Mouse (Mus musculus) retina, embryonic 14.5 days (tissue): Measurements from ENCODE around the gene Ifit1.
"Not testable (repeated sequence)": the region's sequence is repeated elsewhere in the genome, so short reads cannot be mapped to it uniquely, and the experiment has no call there.

Experiments
- DNase-seq: peaks from one replicate; pipeline ENCODE4 v3.0.0-alpha.2; 2015; ENCODE audit warnings: low spot score

Ifit1 gene

DNA sequence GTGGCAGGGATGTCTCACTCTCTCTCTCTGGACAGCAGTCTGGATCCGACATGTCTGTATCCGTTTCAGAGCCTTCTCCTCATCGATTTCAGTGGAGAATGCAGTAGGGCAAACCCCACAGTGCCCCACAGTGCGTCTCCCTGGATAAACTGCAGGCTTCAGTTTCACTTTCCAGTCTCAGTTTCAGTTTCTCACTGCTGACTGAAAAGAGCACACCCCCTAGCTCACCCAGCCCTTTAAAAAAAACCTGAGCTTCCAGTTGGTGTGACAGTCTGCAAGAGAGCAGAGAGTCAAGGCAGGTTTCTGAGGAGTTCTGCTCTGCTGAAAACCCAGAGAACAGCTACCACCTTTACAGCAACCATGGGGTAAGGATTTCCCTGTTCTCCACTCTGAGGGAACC, at the start of gene Ifit1, which contains the start of gene Ifit1bl2:
Gene Ifit1 (plus strand): TSS at position 249 of the 400 bp plus-strand sequence.
Gene Ifit1bl2 (minus strand): TSS at position 121 of the 400 bp plus-strand sequence.
- DNase-seq: no peak

DNA sequence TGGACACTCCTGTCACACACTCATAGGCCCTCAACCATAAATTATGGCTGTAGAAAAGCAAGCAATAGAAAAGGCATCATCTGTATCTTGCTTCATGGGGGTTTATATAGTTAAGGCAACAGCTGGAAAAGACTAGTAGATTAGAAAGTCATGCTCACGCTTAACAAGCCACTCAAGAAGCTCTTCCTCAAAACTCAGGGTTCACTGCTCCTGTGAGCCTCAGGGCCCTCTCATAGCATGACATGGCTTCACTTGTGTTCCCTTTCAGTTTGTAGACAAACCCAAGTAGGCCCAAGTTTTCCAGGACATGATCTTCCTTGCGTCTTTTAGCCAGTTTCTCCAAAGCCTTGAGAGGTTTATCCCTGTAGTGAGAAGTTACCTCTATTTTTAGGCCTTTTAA, 47.2 kb upstream of the Ifit1 start:
- DNase-seq: no peak

DNA sequence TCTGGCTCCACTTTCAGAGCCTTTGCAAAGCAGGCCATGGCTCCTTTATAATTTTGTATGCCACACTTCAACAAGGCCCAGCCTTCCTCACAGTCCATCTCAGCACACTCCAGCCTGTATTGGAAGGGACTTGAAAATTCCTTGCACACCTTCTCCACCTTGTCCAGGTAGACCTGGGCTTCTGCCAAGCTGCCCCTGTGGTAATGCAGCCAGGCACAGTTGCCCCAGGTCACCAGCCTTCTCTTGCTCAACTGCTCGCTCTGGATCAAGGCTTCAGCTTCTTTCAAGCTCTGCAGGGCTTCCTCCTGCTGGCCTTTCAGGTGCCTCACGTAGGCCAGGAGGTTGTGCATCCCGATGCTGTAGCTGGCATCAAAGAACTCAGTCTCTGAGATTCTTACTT, 46.1 kb upstream of the Ifit1 start:
- not testable (repeated sequence) for DNase-seq

DNA sequence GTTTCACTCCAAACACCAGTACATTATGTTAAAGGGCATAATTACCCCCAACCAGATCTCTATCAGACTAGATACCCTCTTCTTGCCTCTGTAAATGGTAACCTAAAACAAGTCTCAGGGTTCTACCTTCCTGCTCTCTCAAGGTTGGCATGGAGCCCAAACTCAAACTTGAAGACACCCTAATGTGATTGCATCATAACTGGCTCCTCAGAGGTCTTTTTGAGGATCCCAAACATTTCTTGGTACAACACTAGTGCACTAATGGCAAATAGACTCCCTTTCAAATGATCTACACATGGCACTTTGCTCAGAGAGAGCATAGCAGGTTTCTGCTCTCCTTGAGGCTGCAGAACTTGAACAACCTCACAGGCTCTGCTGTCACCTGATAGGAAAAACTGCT, 43.9 kb upstream of the Ifit1 start:
- DNase-seq: no peak

DNA sequence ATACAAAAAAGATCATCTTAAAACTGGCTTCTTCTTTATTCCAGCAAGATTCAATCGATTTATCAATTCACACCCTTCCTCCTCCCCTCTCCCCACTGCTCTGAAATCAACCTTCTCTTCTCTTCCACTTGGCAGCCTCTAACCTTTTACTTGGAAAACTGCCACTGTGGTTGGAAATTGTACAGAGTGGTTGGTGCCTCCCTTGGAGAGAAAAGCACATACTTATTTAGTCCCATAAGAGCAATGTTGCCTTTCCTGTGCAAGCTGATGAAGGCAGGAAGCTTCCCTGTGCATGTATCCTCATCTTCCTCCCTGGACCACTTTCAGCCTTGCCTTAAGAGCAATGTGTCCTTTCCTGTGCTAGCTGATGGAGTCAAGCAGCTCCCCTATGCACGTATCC, 42.3 kb upstream of the Ifit1 start:
- DNase-seq: no peak

DNA sequence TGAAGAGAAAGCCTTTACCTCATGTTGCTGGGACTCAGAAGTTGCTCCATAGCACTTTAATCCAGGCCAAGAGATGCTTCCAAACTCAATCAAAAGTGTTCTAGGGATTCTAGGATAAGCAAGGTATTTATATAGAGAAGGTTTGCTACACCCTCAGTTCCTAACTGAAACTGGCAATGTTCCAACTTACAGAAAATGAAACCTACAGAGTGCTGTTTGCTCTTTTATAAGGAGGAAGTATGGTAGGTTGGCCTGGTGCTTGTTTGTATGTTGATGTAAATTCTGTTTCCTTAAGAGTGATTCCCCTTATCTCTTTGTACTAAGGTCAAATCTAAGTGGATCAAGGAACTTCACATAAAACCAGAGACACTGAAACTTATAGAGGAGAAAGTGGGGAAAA, 41.4 kb upstream of the Ifit1 start:
- DNase-seq: not testable (repeated sequence)

DNA sequence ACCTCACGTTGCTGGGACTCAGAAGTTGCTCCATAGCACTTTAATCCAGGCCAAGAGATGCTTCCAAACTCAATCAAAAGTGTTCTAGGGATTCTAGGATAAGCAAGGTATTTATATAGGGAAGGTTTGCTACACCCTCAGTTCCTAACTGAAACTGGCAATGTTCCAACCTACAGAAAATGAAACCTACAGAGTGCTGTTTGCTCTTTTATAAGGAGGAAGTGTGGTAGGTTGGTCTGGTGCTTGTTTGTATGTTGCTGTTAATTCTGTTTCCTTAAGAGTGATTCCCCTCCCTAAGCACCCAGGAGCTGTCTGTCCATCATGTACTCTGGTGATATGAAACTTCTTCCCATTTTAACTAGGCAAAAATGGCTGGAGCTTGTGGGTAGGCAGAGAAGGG, 38.8 kb upstream of the Ifit1 start, which contains the start of gene Ifit1bl1:
Gene Ifit1bl1 (minus strand): TSS at position 69 of the 400 bp plus-strand sequence.
- DNase-seq: not testable (repeated sequence)

DNA sequence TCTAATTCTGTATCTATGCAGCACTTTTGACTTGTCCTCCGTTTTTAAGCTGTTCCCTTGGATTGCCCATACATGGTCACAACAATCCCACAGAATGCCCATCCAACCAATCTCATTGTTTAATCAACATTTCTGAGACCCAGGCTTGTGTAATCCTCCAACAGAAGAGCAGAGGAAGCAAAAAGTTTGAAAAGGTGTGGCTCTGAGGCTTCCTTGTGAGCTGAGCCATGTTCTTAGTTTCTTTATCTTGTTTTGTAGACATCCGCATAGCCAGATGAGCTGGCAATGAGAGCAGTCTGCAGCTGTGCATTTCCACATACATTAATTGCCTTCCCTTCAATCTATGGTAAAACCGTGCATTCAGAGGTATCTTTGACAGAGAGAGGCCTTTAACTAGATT, 35.2 kb upstream of the Ifit1 start:
- no peak for DNase-seq

DNA sequence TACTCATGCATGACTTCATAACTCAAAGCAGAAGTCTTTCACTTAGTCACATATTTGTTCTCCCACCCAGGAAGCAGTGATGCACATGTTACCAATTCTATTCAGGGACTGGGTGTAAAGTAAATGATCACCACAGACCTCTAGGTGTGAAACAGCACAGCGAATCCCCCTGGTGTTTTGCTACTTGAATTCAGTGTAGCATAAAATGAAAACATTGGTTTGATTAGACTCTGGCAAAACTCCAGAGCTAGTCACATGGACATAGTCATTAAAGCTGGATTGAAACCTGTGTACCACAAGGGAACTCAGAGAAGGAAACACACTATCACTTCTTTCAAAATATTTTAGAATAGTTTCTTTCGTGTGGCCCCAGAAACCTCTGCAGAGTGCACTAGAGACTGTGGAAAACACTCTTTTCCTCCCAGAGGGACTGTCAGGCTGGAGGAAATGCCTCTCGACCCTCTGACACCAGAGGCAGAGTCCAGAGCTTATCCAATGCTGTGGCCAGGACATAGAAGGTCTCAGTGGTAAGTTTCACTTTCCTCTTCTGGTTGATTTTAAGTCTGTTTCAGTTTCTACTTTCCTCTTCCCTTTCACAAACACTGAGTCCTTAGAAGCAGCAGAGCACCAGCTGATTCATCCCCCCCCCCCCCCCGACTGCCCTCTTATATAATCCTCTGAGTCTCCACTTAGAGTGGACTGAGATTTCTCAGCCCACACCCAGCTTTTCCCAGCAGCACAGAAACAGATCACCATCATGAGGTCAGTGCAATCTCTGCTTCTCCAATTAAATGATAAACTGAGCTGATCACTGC, 33.2 kb upstream of the Ifit1 start, which contains the start of gene Ifit3b:
Gene Ifit3b (plus strand): TSS at position 734 of the 815 bp plus-strand sequence.
- DNase-seq: not testable (repeated sequence)

DNA sequence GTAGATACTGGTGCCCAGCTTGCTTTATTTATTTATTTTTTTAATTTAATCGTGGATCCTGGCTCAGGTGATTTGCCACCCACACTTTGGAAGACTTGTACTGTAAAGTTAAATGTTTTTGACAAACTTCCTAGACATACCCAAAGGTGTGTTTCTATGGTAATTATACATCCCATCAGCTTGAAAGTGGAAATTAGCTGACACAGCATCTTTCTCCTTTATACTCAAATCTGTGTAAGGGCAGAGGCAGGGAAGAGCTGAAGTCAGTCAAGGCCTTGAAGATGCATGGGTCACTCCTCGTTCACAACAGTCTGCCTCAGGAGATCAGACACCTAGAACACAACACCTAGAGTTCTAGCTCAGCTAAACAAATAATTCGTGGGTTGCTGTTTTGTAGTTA, 30.6 kb upstream of the Ifit1 start:
- DNase-seq: not testable (repeated sequence)

DNA sequence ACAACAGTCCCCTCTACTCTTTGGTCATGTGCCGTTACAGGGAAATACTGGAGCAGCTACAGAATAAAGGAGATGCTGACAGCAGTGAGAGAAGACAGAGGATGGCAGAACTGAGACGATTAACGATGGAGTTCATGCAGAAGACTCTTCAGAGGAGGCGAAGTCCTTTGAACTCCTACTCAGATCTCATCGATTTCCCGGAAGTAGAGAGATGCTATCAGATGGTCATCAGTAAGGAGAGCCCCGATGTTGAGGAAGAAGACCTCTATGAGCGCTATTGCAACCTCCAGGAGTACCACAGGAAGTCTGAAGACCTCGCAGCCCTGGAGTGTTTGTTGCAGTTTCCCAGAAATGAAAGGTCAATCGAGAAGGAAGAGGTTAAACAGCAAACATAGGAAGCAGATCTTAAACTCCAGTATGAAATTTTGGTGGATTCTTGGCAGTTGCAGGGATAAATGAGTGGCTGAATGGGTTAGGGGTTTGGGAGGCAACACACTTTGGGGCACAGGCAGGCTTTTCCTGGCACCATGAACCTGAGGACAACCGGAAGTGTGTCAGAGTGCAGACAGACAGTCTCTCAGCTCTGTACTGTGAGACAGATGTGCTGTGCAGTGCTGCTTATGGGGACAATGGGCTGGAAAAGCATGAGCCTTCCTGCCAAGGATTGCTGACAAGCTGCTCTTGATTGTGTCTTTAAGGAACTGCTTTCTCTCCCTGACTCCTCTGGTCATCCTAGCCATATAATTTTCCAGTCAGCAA, 28.2 kb upstream of the Ifit1 start:
- DNase-seq: not testable (repeated sequence)

DNA sequence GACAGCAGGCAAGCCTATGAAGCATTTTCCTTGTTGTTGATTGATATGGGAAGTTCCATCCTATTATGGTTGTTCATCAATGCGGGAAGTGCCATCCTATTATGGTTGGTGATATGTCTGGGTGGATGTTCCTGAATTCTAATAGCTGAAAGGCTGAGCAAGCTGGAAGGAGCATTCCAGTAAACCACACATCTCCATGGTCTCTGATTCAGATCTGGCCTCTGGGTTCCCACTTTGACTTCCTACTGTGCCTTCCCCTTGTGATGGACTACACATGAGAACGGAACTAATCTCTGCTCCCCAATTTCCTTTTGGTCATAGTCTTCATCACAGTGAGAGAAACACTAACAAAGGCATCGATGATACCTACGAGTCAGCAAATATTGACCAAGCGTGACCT, 19.8 kb upstream of the Ifit1 start:
- DNase-seq: no peak

DNA sequence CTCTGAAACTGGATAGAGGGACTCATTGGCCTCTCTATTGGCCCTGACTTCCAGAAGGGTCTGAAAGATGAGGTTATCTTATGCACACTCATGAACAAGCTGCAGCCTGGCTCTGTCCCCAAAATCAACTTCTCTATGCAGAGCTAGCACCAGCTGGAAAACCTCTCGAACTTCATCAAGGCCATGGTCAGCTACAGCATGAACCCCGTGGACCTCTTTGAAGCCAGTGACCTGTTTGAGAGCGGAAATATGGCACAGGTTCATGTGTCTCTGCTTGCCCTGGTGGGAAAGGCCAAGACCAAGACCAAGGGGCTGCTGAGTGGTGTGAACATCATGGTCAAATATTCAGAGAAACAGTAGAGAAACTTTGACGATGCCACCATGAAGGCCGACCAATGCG, 16.9 kb upstream of the Ifit1 start:
- no peak for DNase-seq

DNA sequence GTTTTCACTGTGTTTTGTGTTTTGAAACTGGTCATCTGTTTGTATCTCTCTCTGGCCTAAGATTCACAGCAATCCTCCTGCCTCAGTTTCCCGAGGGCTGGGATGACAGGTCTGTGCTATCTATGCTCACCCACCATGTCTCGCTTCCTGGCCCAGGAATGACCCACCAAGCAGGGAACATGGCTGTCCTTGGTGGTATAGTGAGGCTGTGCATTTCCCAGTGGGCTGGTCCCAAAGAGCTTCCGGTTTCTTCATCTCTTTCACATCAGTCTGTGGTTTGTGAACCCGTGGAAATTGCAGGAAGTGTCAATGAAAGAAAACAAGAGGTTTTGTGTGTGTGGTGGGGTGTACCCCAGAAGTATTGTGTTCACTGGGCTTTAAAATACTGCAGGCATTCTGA, 16.0 kb upstream of the Ifit1 start:
- no peak for DNase-seq

DNA sequence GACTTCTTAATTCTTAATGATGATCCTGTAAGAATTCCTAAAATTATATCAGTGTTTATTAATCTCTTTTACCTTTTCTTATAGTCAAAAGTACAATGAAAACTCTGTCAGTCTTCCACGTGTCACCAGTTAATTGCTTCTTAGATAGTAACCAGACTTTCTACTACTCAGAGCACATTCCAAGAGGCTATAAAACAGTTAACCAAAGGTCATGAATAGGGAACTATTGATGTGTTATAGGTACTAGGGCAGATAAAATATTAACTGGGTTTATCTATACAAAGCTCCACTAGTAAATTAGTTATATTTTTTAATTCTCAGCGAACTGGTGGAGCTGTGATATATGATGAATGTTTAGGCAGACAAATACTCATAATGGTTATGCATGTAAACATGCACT, 13.2 kb upstream of the Ifit1 start:
- no peak for DNase-seq

DNA sequence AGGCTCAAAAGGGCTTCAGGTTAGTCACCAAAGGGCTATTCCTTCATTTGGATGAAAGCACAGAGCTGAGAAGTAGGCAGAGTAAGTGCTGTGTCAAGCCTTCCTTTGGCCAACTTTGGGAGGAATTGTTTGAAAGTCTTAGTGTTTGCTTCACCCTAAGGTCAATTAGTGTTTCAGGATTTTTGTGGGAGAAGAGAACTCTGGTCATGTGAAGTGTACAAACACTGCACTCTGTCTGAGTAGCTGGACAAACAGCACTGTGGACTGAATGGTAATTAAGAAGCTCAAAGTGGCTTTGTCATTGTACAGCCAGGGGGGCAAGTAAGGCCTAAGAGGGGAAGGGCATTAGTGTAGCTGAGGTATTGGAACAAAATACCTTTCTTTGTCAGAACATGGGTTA, 9.2 kb upstream of the Ifit1 start:
- no peak for DNase-seq

DNA sequence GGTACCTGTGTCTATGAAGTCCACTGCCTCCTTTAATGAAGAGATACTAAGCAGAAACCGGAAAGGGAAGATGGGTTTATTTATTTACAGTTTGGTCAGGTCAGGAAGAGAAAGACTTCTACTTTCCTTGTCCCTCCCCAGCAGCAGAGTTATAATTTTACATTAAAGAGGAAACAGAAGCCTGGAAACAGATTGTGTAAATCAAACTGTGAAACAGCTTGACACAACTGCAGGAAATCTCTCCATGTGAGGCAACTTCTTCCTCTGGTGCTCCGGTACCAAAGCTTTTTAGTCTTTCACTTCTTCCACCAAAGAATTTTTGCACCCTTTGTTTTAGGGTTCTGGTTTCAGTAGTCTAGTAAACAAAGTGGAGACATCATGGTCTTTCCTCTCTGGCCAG, 7.2 kb upstream of the Ifit1 start:
- DNase-seq: no peak

DNA sequence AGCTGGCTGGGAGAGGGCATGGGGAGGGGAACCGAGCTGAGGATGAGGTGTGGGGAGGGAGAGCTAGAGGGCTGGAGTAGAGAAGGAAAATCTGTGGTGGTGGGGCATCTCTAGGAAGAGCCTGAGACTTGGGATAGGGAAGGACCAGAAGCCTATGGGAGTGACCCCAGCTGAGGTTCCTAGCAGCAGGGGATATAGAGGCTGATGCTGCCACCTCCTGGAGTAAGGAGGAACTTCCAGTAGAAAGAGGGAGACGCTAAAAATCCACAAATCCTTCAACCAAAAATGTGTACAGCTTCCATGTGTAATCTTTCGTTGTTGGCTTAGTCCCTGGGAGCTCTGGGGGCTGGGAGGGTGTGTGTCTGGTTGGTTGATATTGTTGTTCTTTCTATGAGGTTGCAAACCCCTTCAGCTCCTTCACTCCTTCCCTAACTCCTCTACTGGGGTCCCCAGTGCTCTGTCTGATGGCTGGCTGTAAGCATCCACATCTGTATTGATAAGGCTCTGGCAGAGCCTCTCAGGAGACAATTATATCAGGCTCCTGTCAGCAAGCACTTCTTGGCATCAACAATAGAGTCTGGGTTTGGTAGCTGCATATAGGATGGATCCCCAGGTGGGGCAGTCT, 3.6 kb upstream of the Ifit1 start:
- DNase-seq: peak; percentile 80

DNA sequence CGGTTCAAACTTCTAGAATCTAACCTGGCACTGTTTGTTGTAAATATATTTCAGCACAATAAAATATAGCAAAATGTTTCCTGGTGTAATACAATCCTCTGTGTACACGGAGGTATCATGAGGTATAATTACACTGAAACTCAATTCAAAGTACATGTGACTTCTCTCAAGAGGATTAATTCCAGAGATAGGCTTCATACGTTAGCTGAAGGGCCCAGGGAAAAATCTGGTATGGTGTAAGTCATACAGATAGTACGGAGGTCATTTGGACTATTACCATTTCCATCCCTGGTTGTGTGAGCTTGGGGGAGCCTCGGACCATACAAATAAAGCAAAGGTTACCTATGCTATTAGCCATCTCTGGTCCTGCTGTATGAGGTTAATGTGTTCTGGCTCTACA, 1.9 kb downstream of the Ifit1 start:
- DNase-seq: no peak

DNA sequence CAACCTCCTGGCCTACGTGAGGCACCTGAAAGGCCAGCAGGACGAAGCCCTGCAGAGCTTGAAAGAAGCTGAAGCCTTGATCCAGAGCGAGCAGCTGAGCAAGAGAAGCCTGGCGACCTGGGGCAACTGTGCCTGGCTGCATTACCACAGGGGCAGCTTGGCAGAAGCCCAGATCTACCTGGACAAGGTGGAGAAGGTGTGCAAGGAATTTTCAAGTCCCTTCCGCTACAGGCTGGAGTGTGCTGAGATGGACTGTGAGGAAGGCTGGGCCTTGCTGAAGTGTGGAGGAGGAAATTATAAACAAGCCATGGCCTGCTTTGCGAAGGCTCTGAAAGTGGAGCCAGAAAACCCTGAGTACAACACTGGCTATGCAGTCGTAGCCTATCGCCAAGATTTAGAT, 7.0 kb downstream of the Ifit1 start:
- not testable (repeated sequence) for DNase-seq

DNA sequence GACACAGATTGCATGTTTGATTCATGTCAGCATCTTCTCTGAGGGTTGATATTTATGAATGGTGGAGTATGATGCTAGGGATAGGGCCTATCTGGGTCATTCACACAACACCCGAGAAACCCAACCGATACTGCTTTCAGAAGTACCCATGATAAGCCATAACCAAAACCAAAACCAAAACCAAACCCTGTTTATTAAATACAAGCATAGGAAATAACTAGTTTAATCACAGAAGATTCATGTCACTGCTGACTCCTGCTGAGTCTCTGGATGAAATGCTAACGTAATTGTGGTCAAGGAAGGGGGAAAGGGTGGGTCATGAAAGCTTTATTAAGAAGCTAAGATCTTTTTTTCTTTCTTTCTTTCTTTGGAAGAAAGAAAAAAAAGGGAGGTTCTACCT, 9.6 kb downstream of the Ifit1 start:
- no peak for DNase-seq

DNA sequence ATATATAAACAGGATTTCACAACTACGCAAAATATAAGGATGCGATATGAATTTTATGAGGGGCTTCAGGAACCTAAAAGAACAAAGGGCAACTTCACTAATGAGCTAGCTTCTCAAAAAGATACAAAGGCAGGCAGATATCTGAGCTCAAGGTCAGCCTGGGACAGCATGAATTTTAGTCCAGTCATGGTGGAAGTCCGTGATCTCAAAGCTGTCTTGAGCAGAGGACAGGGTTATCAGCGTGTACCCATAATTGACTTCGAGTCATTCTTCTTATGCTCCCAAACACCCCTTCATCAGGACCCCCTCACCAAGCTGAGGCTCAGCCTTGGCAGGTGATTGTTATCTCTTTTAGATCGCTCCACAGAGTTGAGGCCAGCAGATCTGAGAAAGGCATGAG, 10.3 kb downstream of the Ifit1 start:
- no peak for DNase-seq
